ENCODE assay signal across 9 mouse cellular contexts in genomic region chr6:86570830-86571229, GRCm38 (mm10). TPM values are rescaled to one million over a fixed set of nuclear protein-coding genes. Genes with fewer than 3 reads are reported as not detected.
DNase-seq lines count a peak whose midpoint lies in the region; ATAC-seq and TF ChIP-seq lines count a peak whose summit lies in the region.
"Had no signal": no experiment of that assay in that cellular context is flagged by ENCODE, and none has a peak within 500 bp of the region (broad histone marks: within the 10 kb centered on the region; RNA-seq: fewer than 3 reads in every experiment).

No protein-coding gene starts in this region.

- H3K9ac ChIP-seq in heart, embryonic 11.5 days (ENCODE audit: low read depth, low read length): no peak overlapping the region
- no peak overlapping the region for H3K9ac ChIP-seq in lung, postnatal 0 days (replicated peaks; ENCODE audit: low read depth)
- H3K9ac ChIP-seq: midbrain, embryonic 12.5 days had no signal

- no peaks in the 10 kb centered on the region for H3K27me3 ChIP-seq in heart, embryonic 11.5 days (ENCODE audit: control insufficient read depth, insufficient read depth, low read length)
- no peaks in the 10 kb centered on the region for H3K27me3 ChIP-seq in lung, postnatal 0 days (replicated peaks; ENCODE audit: insufficient read depth, low read length)
- H3K27me3 ChIP-seq: midbrain, embryonic 12.5 days had no signal

- peak; percentile 100 for TF ChIP-seq EP300 in lung, postnatal 0 days (IDR thresholded peaks at IDR 0.05)

- DNase-seq in 416B (ENCODE audit: low read depth): peak; percentile 48
- DNase-seq in CD4-positive, CD25-positive, alpha-beta regulatory T cell, adult 2 months (ENCODE audit: low read depth, low spot score): peak; percentile 84
- DNase-seq in lung, postnatal 0 days (ENCODE audit: low spot score): peak; percentile 82
- DNase-seq in gastrocnemius, adult 2 months: no peak
- DNase-seq in adrenal gland, adult 8-10 months: no peak
- DNase-seq in cerebellum, postnatal 36 days: no peak
- no peak for DNase-seq in adrenal gland, postnatal 4 days (ENCODE audit: low spot score in 2 of 2)

- H3K4me1 ChIP-seq in heart, embryonic 11.5 days (ENCODE audit: control insufficient read depth, insufficient read depth, low read length): peaks cover 17% of the 10 kb centered on the region; the same call in 1 of the 2 replicates
- peaks cover 7% of the 10 kb centered on the region; the same call in 1 of the 2 replicates for H3K4me1 ChIP-seq in lung, postnatal 0 days (ENCODE audit: insufficient read depth, low read depth, low read length)

- H3K4me3 ChIP-seq in heart, embryonic 11.5 days (ENCODE audit: low read depth, low read length): no peak overlapping the region
- no peak overlapping the region for H3K4me3 ChIP-seq in lung, postnatal 0 days (ENCODE audit: low read depth, low read length)
- H3K4me3 ChIP-seq in gastrocnemius, adult 2 months: no peak overlapping the region
- H3K4me3 ChIP-seq: midbrain, embryonic 12.5 days had no signal

- no peaks in the 10 kb centered on the region for H3K36me3 ChIP-seq in heart, embryonic 11.5 days (ENCODE audit: control insufficient read depth, insufficient read depth, low read length)
- H3K36me3 ChIP-seq in lung, postnatal 0 days (ENCODE audit: insufficient read depth, low read length): no peaks in the 10 kb centered on the region

- intact Hi-C loops in gastrocnemius, adult 2 months (cut with DNase I): no loop called here

- WGBS in heart, embryonic 11.5 days (ENCODE audit: insufficient replicate concordance): 43% methylated on average over 9 of the region's 9 CpGs
- WGBS in lung, postnatal 0 days: 41% methylated on average over 9 of the region's 9 CpGs

- ATAC-seq in heart, embryonic 11.5 days (replicated peaks; ENCODE audit: insufficient number of reproducible peaks, low FRiP score, low TSS enrichment): no peak; the same call in 1 of the 2 replicates
- ATAC-seq in lung, postnatal 0 days: peak; percentile 86

- TF ChIP-seq CTCF in lung, postnatal 0 days (IDR thresholded peaks at IDR 0.05): no peak
- no peak for TF ChIP-seq CTCF in gastrocnemius, adult 2 months (IDR thresholded peaks at IDR 0.05)

- 0 out of 2 replicates have a peak overlapping the region, but pooled peaks have one; percentile 54 for H3K27ac ChIP-seq in heart, embryonic 11.5 days (ENCODE audit: low read depth, low read length)
- peak overlapping the region; percentile 68 for H3K27ac ChIP-seq in lung, postnatal 0 days (ENCODE audit: low read length)
- no peak overlapping the region for H3K27ac ChIP-seq in gastrocnemius, adult 2 months
- H3K27ac ChIP-seq: midbrain, embryonic 12.5 days had no signal

- H3K9me3 ChIP-seq in heart, embryonic 11.5 days (replicated peaks; ENCODE audit: control insufficient read depth, low read length): no peaks in the 10 kb centered on the region
- H3K9me3 ChIP-seq in lung, postnatal 0 days (ENCODE audit: low read length): no peaks in the 10 kb centered on the region
- H3K9me3 ChIP-seq: midbrain, embryonic 12.5 days had no signal

- no peak overlapping the region for H3K4me2 ChIP-seq in heart, embryonic 11.5 days
- H3K4me2 ChIP-seq in lung, postnatal 0 days (replicated peaks; ENCODE audit: low read depth, low read length): no peak overlapping the region
- H3K4me2 ChIP-seq: midbrain, embryonic 12.5 days had no signal

RNA-seq across cellular contexts. Expression of gene Pcbp1, which starts 44.7 kb away (rescaled TPM):
- 312 and 348 TPM in 2 replicates for polyA plus RNA-seq in heart, embryonic 11.5 days (2014; fragmentation: Nextera tagmentation; extraction: Ambion mirVana)
- 317 and 353 TPM in 2 replicates for polyA plus RNA-seq in lung, postnatal 0 days (2015; fragmentation: Nextera tagmentation; extraction: Ambion mirVana)
- 100 to 1,000 TPM; 121 to 128 TPM for total RNA-seq in gastrocnemius, adult 2 months (2021)
- 100 to 1,000 TPM; 286 to 319 (median 308) TPM for total RNA-seq in adrenal gland, adult 8-10 months (2022)
- 100 to 1,000 TPM; 273 to 288 TPM for total RNA-seq in adrenal gland, postnatal 4 days (2021)

RNA-seq across cellular contexts. Expression of gene Asprv1, which starts 57.1 kb away (rescaled TPM):
- polyA plus RNA-seq in heart, embryonic 11.5 days (2014; fragmentation: Nextera tagmentation; extraction: Ambion mirVana): not detected in 2 replicates
- 4.4 and 4.6 TPM in 2 replicates for polyA plus RNA-seq in lung, postnatal 0 days (2015; fragmentation: Nextera tagmentation; extraction: Ambion mirVana)
- total RNA-seq in gastrocnemius, adult 2 months (2021): not detected
- total RNA-seq in adrenal gland, adult 8-10 months (2022): under 1 TPM in 3 of 4 experiments, not detected in 1; 0.15 to 0.86 (median 0.83) TPM
- total RNA-seq in adrenal gland, postnatal 4 days (2021): 1 to 10 TPM in 1 of 2 experiments, under 1 TPM in 1; 0.99 to 1.1 TPM

Comparison
In these comparisons a context has a peak if more than half of its experiments do, and no peak if none do; other contexts are left out.
1. DNase-seq: peak in 416B (single experiment), CD4-positive, CD25-positive, alpha-beta regulatory T cell, adult 2 months (single experiment) and lung, postnatal 0 days (single experiment); none in gastrocnemius, adult 2 months (single experiment), adrenal gland, adult 8-10 months (single experiment), cerebellum, postnatal 36 days (0 of 2) and adrenal gland, postnatal 4 days (0 of 2).